In the genomic region with DNA sequence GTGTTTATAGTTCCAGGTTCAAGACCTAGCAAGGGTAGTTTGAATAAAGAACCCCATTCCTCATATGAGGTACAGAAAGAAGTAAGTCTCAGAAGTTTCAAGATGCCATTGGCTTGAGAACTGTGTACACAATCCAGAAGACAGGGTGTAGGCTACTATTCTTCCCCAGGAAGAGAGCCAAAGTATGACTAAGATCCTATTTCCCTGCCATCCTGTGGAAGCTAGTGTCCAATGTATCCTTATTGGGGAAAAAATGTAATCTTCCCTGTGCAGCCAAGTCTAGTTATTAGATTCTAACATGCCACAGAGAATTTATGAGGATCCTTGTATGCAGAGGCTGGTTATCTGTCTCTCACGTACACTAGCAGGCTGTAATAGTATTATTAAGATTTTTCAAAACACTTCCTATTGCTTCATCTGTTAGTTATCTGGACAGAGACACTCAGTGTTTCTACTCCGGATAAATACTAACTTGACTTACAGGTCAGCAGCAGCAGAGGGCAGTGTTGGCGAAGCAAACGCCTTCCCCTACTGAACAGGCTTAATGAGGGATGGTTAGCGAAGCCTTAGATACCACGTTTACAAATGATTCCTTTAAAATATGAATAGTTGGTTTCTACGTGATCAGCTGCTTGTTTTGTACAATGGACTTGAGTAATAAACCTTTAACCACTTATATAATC, we compare ENCODE assay signal across 7 mouse cellular contexts.
DNase-seq lines count a peak whose midpoint lies in the region; ATAC-seq and TF ChIP-seq lines count a peak whose summit lies in the region.

No protein-coding gene starts in this region.

- no peaks in the 10 kb centered on the region for H3K36me3 ChIP-seq in intestine, postnatal 0 days (ENCODE audit: control insufficient read depth, insufficient read depth)
- H3K36me3 ChIP-seq in midbrain, embryonic 15.5 days (replicated peaks) = no peaks in the 10 kb centered on the region
- no peaks in the 10 kb centered on the region for H3K36me3 ChIP-seq in stomach, embryonic 15.5 days

- no peak overlapping the region for H3K4me2 ChIP-seq in intestine, postnatal 0 days (replicated peaks; ENCODE audit: low read depth)
- H3K4me2 ChIP-seq in midbrain, embryonic 15.5 days = no peak overlapping the region
- no peak overlapping the region for H3K4me2 ChIP-seq in stomach, embryonic 15.5 days

- intact Hi-C loops in gastrocnemius, adult 2 months (cut with DNase I) = loop anchor here (10.0 kb wide), 1 partner anchor 645 kb away; no protein-coding TSS in a partner anchor
- intact Hi-C loops in left cerebral cortex, postnatal 25 days (cut with DNase I) = loop anchor here (2.0 kb wide), 1 partner anchor 125 kb away; no protein-coding TSS in a partner anchor

- TF ChIP-seq CTCF in gastrocnemius, adult 2 months (IDR thresholded peaks at IDR 0.05) = peak; percentile 70
- peak; percentile 85 for TF ChIP-seq CTCF in intestine, postnatal 0 days (IDR thresholded peaks at IDR 0.05; ENCODE audit: low read depth)

- H3K27me3 ChIP-seq in intestine, postnatal 0 days (replicated peaks; ENCODE audit: control insufficient read depth, insufficient read depth, low read length) = no peaks in the 10 kb centered on the region
- H3K27me3 ChIP-seq in midbrain, embryonic 15.5 days (replicated peaks) = no peaks in the 10 kb centered on the region
- no peaks in the 10 kb centered on the region for H3K27me3 ChIP-seq in stomach, embryonic 15.5 days (replicated peaks)

- H3K27ac ChIP-seq in gastrocnemius, adult 2 months = no peak overlapping the region
- H3K27ac ChIP-seq in intestine, postnatal 0 days (ENCODE audit: low read depth, low read length) = no peak overlapping the region
- H3K27ac ChIP-seq in midbrain, embryonic 15.5 days = no peak overlapping the region
- no peak overlapping the region for H3K27ac ChIP-seq in stomach, embryonic 15.5 days

- H3K4me1 ChIP-seq in intestine, postnatal 0 days (replicated peaks; ENCODE audit: control insufficient read depth, insufficient read depth, low read length) = no peaks in the 10 kb centered on the region
- H3K4me1 ChIP-seq in midbrain, embryonic 15.5 days = no peaks in the 10 kb centered on the region
- H3K4me1 ChIP-seq in stomach, embryonic 15.5 days = no peaks in the 10 kb centered on the region

- peak; percentile 73 for ATAC-seq in intestine, postnatal 0 days
- ATAC-seq in midbrain, embryonic 15.5 days (replicated peaks) = peak; percentile 87
- ATAC-seq in stomach, embryonic 15.5 days (ENCODE audit: insufficient read depth, low FRiP score, low read depth) = 0 out of 2 replicates have a peak, but pooled peaks have one; percentile 48

- no peak overlapping the region for H3K4me3 ChIP-seq in gastrocnemius, adult 2 months
- no peak overlapping the region for H3K4me3 ChIP-seq in intestine, postnatal 0 days (ENCODE audit: low read depth, low read length)
- H3K4me3 ChIP-seq in midbrain, embryonic 15.5 days = no peak overlapping the region
- no peak overlapping the region for H3K4me3 ChIP-seq in stomach, embryonic 15.5 days (replicated peaks)

- no peak overlapping the region for H3K9ac ChIP-seq in intestine, postnatal 0 days (ENCODE audit: low read depth, low read length)
- H3K9ac ChIP-seq in midbrain, embryonic 15.5 days = no peak overlapping the region
- no peak overlapping the region for H3K9ac ChIP-seq in stomach, embryonic 15.5 days

- peak; percentile 65 for DNase-seq in adipocyte (ENCODE audit: low spot score)
- DNase-seq in cerebellum, postnatal 14 days = peak; percentile 66 to 71
- peak; percentile 59 for DNase-seq in gastrocnemius, adult 2 months
- peak; percentile 37 to 67 for DNase-seq in left cerebral cortex, postnatal 25 days (ENCODE audit: low spot score in 2 of 2)

- no peaks in the 10 kb centered on the region for H3K9me3 ChIP-seq in intestine, postnatal 0 days (ENCODE audit: control insufficient read depth)
- no peaks in the 10 kb centered on the region for H3K9me3 ChIP-seq in midbrain, embryonic 15.5 days
- no peaks in the 10 kb centered on the region for H3K9me3 ChIP-seq in stomach, embryonic 15.5 days

- 4% methylated on average over 7 of the region's 7 CpGs for WGBS in intestine, postnatal 0 days
- WGBS in midbrain, embryonic 15.5 days = 9% methylated on average over 7 of the region's 7 CpGs
- 5% methylated on average over 7 of the region's 7 CpGs for WGBS in stomach, embryonic 15.5 days
